Mouse (Mus musculus) liver, embryonic 16.5 days (tissue): ENCODE results near the gene Plekha6. TPM values are rescaled to one million over a fixed set of nuclear protein-coding genes. Genes with fewer than 3 reads are reported as not detected.

Experiments
- ATAC-seq: fragments of 200-750 bp; cut with Nextera tagmentation; 2 replicates; pipeline ENCODE4 v1.8.0; 2017; ENCODE audit warnings: low read depth, mild to moderate bottlenecking, moderate number of reproducible peaks, moderate library complexity
- H3K27ac ChIP-seq: fragments of 300-500 bp; sonication (generic); 2 replicates; pipeline ENCODE4 v1.5.1; 2014; ENCODE audit warnings: mild to moderate bottlenecking, low read length
- H3K27me3 ChIP-seq: fragments of 300-500 bp; sonication (generic); 2 replicates; pipeline ENCODE4 v1.6.1; 2014; ENCODE audit warnings: low read depth, low read length, mixed read lengths; ENCODE audit not compliant: control insufficient read depth, insufficient read depth
- H3K36me3 ChIP-seq: fragments of 300-500 bp; sonication (generic); 2 replicates; pipeline ENCODE4 v1.6.1; 2014; ENCODE audit warnings: mild to moderate bottlenecking; ENCODE audit not compliant: control insufficient read depth, insufficient read depth
- H3K4me1 ChIP-seq: fragments of 300-500 bp; sonication (generic); 2 replicates; pipeline ENCODE4 v1.6.1; 2014; ENCODE audit warnings: low read depth, low read length, mixed read lengths; ENCODE audit not compliant: control insufficient read depth
- H3K4me2 ChIP-seq: fragments of 300-500 bp; sonication (generic); 2 replicates; pipeline ENCODE4 v1.6.1; 2014; ENCODE audit warnings: low read depth, low read length, mixed read lengths
- H3K4me3 ChIP-seq: fragments of 300-500 bp; sonication (generic); 2 replicates; pipeline ENCODE4 v1.5.1; 2014; ENCODE audit warnings: low read depth, mild to moderate bottlenecking, low read length
- H3K9ac ChIP-seq: fragments of 300-500 bp; sonication (generic); 2 replicates; pipeline ENCODE4 v1.6.1; 2014; ENCODE audit warnings: low read depth, low read length
- H3K9me3 ChIP-seq: fragments of 300-500 bp; sonication (generic); replicated peaks from 2 replicates; pipeline ENCODE4 v1.6.1; 2016; ENCODE audit warnings: low read length; ENCODE audit not compliant: control insufficient read depth
- WGBS: fragments of 180-500 bp; shearing (Covaris S2); extraction: QIAGEN DNeasy Blood & Tissue Kit; methylation state at CpG from one replicate; pipeline ENCODE4 v1.1.7; 2014; ENCODE audit not compliant: insufficient replicate concordance; 5-methylcytosine and 5-hydroxymethylcytosine counted together
- polyA plus RNA-seq: library from polyadenylated mRNA; unstranded; fragments of >200 nt; fragmentation: Nextera tagmentation; extraction: Ambion mirVana; gene quantifications from 2 replicates; pipeline ENCODE4 v1.2.1, GENCODE M21; 2015

Gene Plekha6
- polyA plus RNA-seq, 1 experiment from 2014 or later = 3.7 TPM

GRCm38 (mm10) chr1:133204341-133204849 is 40.4 kb downstream of the Plekha6 start:
- no peak for ATAC-seq
- H3K9ac ChIP-seq = no peak overlapping the region
- no peak overlapping the region for H3K4me3 ChIP-seq
- no peaks in the 10 kb centered on the region for H3K36me3 ChIP-seq
- H3K4me1 ChIP-seq = no peaks in the 10 kb centered on the region; the same call in 1 of the 2 replicates
- H3K27ac ChIP-seq = no peak overlapping the region
- H3K27me3 ChIP-seq = no peaks in the 10 kb centered on the region
- H3K4me2 ChIP-seq = no peak overlapping the region
- H3K9me3 ChIP-seq = no peaks in the 10 kb centered on the region
- WGBS = 50% methylated on average over 11 of the region's 11 CpGs

GRCm38 (mm10) chr1:133204985-133205384 is 41.0 kb downstream of the Plekha6 start:
- ATAC-seq = no peak
- 45% methylated on average over 10 of the region's 10 CpGs for WGBS
- Histone ChIP-seq H3K27me3 (no peaks in the 10 kb centered on the region), H3K9me3 (no peaks in the 10 kb centered on the region), H3K9ac (no peak overlapping the region), H3K36me3 (no peaks in the 10 kb centered on the region), H3K27ac (no peak overlapping the region), H3K4me1 (no peaks in the 10 kb centered on the region; the same call in 1 of the 2 replicates), H3K4me3 (no peak overlapping the region), H3K4me2 (no peak overlapping the region)

GRCm38 (mm10) chr1:133208086-133208815 is 44.2 kb downstream of the Plekha6 start:
- Histone ChIP-seq H3K9ac (no peak overlapping the region), H3K4me3 (no peak overlapping the region), H3K27me3 (no peaks in the 10 kb centered on the region), H3K4me2 (no peak overlapping the region), H3K27ac (no peak overlapping the region), H3K36me3 (no peaks in the 10 kb centered on the region), H3K9me3 (no peaks in the 10 kb centered on the region), H3K4me1 (no peaks in the 10 kb centered on the region; the same call in 1 of the 2 replicates)
- 71% methylated on average over 11 of the region's 11 CpGs for WGBS
- no peak for ATAC-seq

GRCm38 (mm10) chr1:133209036-133209435 is 45.0 kb downstream of the Plekha6 start:
- no peaks in the 10 kb centered on the region; the same call in 1 of the 2 replicates for H3K4me1 ChIP-seq
- no peak overlapping the region for H3K4me3 ChIP-seq
- no peaks in the 10 kb centered on the region for H3K36me3 ChIP-seq
- ATAC-seq = no peak
- 68% methylated on average over 11 of the region's 11 CpGs for WGBS
- no peaks in the 10 kb centered on the region for H3K9me3 ChIP-seq
- H3K27ac ChIP-seq = no peak overlapping the region
- H3K9ac ChIP-seq = no peak overlapping the region
- no peaks in the 10 kb centered on the region for H3K27me3 ChIP-seq
- no peak overlapping the region for H3K4me2 ChIP-seq

- no peak overlapping the region for H3K4me2 ChIP-seq
- no peaks in the 10 kb centered on the region for H3K9me3 ChIP-seq
- 41% methylated on average over 7 of the region's 7 CpGs for WGBS
- ATAC-seq = no peak
- H3K27ac ChIP-seq = no peak overlapping the region
- H3K4me3 ChIP-seq = no peak overlapping the region
- H3K36me3 ChIP-seq = no peaks in the 10 kb centered on the region
- H3K9ac ChIP-seq = no peak overlapping the region
- no peaks in the 10 kb centered on the region for H3K27me3 ChIP-seq
- H3K4me1 ChIP-seq = no peaks in the 10 kb centered on the region
Measured at GRCm38 (mm10) chr1:133209482-133209881, 45.5 kb downstream of the Plekha6 start.

GRCm38 (mm10) chr1:133209901-133210516 is 46.0 kb downstream of the Plekha6 start:
- Histone ChIP-seq H3K27ac (no peak overlapping the region), H3K9me3 (no peaks in the 10 kb centered on the region), H3K4me3 (no peak overlapping the region), H3K4me1 (no peaks in the 10 kb centered on the region), H3K9ac (no peak overlapping the region), H3K36me3 (no peaks in the 10 kb centered on the region), H3K4me2 (no peak overlapping the region), H3K27me3 (no peaks in the 10 kb centered on the region)
- no peak for ATAC-seq
- WGBS = 42% methylated on average over 17 of the region's 17 CpGs

- H3K9me3 ChIP-seq = no peaks in the 10 kb centered on the region
- H3K4me3 ChIP-seq = no peak overlapping the region
- H3K36me3 ChIP-seq = no peaks in the 10 kb centered on the region
- H3K4me2 ChIP-seq = no peak overlapping the region
- H3K4me1 ChIP-seq = no peaks in the 10 kb centered on the region
- no peaks in the 10 kb centered on the region for H3K27me3 ChIP-seq
- no peak for ATAC-seq
- no peak overlapping the region for H3K27ac ChIP-seq
- 51% methylated on average over 7 of the region's 7 CpGs for WGBS
- H3K9ac ChIP-seq = no peak overlapping the region
Measured at GRCm38 (mm10) chr1:133210766-133211165, 46.8 kb downstream of the Plekha6 start.

GRCm38 (mm10) chr1:133212273-133212672 is 48.3 kb downstream of the Plekha6 start:
- Histone ChIP-seq H3K4me3 (no peak overlapping the region), H3K36me3 (no peaks in the 10 kb centered on the region), H3K9me3 (no peaks in the 10 kb centered on the region), H3K4me1 (no peaks in the 10 kb centered on the region), H3K27me3 (no peaks in the 10 kb centered on the region), H3K9ac (no peak overlapping the region), H3K4me2 (no peak overlapping the region), H3K27ac (no peak overlapping the region)
- WGBS = 56% methylated on average over 4 of the region's 4 CpGs
- no peak for ATAC-seq

- Histone ChIP-seq H3K4me3 (no peak overlapping the region), H3K4me2 (no peak overlapping the region), H3K4me1 (no peaks in the 10 kb centered on the region), H3K9ac (no peak overlapping the region), H3K27ac (no peak overlapping the region), H3K9me3 (no peaks in the 10 kb centered on the region), H3K36me3 (no peaks in the 10 kb centered on the region), H3K27me3 (no peaks in the 10 kb centered on the region)
- WGBS = 63% methylated on average over 7 of the region's 7 CpGs
- no peak for ATAC-seq
Measured at GRCm38 (mm10) chr1:133213098-133213497, 49.1 kb downstream of the Plekha6 start.
